Mouse (Mus musculus): ENCODE data around the gene Sfxn3.

The Sfxn3 gene

DNA sequence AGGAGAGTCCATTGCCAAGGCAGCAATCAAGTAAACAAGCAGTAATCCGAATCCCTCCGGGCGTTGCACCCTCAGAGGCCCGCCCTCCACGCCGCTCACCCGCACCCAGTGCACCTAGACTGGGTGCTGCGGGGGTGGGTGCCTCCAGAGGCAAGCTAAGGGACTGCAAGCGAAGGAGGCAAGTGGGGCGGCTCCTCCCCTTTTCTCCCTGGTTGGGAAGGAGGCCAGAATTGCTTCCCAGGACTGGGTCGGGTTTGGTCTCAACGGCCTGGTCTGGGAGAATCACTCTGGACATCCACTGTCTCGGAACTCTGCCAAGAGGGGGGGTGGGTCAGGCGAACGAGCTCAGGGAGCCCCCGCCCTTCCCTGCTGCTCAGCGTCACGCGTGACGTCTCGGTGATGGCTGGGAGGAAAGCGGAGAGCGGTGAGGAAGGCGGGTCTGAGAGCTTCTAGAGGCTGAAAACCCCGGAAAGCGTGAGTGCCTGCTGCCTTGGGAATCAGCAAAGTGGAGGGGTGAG lies at the start of gene Sfxn3:
Gene Sfxn3, plus strand, starts transcription at position 87 of the 518 bp plus-strand sequence.
- DNase-seq, result peak; percentile 95 to 96

DNA sequence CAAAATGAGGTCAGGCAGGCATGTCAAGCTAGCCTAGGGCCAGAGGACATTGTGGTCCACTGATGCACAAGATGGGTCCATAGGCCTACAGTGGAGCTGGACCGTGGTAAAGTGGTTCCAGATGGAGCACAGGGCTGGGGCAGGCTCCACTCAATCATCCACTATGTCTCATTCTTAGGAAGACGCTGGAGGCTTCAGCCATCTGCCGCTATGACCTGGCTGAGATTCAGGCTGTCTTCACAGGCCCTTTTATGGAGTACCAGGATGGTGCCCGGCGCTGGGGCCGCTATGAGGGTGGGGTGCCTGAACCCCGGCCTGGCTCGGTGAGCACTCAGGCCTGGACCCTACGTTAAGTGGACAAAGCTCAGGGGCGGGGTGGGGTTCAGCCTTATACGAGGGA lies 49.5 kb upstream of the Sfxn3 start:
- no peak for DNase-seq

DNA sequence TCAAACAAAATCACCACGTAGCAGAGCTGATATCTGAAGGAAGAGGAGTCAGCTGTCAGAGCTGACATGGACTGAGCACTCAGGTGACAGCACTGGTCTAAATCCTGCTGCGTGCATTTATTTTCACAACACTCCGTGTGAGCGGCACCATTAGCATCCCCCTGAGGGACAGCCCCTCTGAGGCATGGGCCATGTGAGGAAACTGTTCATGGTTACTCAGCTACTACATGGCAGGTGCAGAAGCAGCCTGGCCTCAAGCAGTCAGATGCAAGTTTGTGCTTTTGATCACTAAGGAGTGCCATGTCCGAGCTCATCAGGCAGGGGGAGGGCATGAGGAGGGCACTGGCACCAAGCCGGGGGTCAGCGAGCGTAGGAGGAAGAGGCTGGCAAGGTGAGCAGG lies 47.7 kb upstream of the Sfxn3 start:
- DNase-seq, result no peak

DNA sequence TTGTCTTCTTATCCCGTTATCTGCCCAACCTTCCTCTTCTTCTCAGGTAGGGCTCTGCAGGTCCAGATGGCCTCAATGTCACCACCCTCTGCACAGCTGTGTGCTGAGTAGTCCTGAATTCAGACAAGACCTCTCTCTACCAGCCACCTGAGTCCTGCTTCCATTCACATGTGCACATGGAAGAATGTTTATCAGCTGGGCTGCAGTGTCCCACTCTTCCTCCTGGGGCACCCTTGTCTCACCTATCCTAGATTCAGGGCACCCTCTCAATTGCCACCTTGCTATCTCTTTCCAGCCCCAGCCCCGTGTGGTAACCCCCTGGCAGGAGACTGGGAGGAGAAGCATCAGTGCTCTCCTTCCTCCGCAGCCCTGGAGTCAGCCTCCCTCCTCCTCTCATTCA lies 45.0 kb upstream of the Sfxn3 start:
- peak in 1 of 2 experiments; percentile 50 for DNase-seq

DNA sequence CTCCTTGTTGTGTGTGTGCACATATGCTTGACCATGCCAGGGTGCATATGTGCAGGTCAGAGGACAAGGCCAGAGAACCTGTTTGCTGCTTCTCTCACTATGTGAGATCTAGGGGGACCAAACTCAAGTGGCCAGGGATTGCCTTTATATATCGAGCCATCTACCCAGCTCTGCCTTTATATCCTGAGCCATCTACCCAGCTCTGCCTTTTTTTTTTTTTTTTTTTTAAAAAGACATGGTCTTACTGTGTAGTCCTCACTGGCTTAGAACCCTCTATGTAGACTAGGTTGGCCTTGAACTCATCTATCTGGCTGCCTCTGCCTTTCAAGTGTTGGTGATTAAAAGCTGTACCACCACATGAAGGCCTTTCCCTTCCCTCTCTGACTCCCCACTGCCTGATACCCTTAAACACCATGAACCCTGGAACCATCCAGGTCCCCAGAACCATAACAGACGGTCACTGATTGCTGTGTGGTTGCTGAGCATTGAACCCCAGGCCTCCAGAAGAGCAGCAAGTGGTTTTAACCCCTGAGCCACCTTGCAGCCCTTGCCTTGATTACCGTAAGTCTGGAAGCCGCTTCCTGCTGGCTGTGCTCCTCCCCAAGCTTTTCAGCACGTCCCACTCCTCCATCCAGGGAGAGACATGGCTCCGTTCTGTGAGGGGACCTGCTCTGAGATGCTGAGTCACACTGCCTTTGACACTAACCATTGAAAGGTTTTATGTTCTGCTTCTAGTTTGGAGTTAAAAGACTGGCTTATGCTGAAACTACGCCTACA lies 43.4 kb upstream of the Sfxn3 start:
- DNase-seq, result no peak

DNA sequence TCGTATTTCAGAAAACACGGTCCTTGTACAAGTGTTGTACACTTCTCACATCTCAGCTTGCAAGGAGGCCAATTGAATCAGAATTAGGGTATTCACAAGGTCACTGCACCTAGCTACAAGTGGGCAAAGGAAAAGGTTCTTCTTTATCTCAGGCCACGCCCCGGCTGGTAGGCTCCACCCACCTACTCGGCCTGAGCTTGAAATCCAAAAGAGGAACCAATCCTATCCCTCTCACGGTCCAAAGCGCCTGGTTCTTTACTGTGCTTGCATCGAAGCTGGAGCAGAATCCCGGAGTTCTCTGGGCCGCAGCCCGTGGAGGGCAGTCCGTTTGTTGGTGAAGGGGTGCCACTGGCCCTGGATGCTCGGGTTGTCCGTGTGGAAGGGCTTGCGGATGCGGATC lies 41.9 kb upstream of the Sfxn3 start, which contains the start of gene Twnk:
Gene Twnk, plus strand, starts transcription at position 220 of the 400 bp plus-strand sequence.
- DNase-seq, result peak; percentile 81 to 90

DNA sequence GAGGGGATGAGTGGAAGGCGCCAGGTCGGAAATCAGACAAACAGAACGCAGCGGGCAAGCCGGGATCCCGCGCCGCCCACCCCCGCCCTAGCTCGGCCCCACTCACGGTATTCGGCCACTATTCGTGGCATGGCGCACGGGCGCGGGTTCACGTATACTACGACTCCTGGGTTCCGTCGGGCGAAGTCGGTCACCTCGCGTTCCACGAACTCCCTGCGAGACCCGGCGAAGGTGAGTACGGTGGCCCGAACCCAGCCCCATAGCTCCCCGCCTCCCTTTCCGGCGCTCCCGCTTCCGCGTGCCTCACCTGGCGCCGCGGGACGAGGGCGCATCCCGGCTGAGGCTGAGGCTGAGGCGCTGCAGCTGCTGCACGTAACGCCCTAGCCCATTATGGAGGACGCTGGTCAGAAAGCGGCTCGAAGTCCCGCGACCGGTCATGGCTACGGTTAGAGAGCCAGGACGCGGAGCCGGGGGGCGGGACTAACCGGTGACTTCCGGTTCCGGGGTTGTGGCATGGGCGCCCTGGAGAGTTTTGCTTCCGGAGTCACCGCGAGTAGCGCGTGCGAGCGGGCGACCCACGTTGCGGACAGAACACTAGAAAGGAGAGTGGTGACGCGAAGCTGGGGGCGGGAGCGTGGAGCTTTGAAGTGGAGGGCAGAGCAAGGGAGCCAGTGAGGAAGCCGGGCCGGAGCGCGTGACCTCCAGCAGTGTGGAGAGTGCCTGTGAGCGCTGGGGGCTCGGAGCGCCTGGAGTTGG lies 41.2 kb upstream of the Sfxn3 start, which contains the start of gene Mrpl43:
Gene Mrpl43, minus strand, starts transcription at position 486 of the 756 bp plus-strand sequence.
- DNase-seq, result peak; percentile 97 to 99

DNA sequence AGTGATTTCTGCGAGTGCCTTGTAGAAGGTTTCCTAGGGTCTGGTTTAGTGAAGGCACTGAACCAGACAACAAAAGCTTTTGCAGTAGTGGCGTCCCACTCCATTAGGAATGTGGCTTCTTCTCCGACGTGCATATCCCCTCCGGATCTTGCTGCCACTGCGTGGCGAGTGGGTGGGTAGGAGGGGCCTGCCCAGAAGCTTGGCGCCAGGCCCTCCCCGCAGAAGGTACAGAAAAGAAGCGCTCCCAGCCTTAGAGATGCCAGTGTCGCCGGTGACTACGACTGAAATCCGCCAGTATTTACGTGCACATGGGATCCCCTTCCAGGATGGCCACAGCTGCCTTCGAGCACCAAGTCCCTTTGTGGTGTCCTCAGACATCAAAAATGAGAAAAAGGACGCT lies 40.3 kb upstream of the Sfxn3 start:
- no peak for DNase-seq

DNA sequence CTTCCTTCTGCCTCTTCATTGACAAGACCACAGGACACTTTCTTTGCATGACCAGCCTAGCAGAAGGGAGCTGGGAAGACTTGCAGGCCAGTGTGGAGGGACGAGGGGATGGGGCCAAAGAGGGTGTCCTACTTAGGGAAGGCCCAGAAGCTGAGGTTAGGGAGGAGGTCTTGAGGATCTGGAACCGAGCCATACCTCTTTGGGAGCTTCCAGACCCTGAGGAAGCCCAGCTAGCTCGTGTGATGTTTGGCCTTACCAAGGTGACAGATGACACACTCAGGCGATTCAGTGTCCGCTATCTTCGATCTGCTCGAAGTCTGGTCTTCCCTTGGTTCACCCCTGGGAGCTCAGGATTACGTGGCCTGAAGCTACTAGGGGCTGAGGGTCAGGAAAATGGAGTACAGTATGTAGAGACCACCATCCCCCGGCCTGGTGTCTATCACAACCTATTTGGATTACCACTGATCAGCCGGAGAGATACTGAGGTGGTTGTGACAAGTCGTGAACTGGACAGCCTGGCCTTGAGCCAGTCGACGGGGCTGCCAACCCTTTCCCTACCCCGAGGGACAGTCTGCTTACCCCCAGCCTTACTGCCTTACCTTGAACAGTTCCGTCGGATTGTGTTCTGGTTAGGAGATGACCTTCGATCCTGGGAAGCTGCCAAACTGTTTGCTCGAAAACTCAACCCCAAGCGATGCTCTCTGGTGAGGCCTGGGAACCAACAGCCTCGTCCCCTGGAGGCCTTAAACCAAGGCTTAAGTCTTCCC lies 39.7 kb upstream of the Sfxn3 start:
- peak; percentile 88 to 89 for DNase-seq

DNA sequence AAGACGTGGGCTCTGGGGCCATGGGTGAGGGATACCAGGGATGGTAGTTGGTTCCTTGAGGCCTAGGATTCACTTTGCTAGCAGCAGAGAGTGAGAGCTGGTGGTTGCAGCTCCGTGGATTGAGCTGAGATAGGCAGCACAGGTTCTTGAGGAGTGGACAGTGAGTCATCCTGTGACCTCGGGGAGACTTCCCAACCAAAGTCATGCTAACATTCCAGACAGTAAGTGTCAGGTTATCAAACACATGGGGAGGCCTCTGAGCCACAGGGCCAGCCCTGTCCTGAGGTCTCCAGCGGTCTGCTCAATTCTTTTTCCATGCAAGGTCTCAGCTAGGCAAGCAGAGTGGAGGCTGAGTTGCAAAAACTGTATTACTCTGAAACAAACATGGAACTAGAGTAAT lies 36.7 kb upstream of the Sfxn3 start:
- no peak for DNase-seq

DNA sequence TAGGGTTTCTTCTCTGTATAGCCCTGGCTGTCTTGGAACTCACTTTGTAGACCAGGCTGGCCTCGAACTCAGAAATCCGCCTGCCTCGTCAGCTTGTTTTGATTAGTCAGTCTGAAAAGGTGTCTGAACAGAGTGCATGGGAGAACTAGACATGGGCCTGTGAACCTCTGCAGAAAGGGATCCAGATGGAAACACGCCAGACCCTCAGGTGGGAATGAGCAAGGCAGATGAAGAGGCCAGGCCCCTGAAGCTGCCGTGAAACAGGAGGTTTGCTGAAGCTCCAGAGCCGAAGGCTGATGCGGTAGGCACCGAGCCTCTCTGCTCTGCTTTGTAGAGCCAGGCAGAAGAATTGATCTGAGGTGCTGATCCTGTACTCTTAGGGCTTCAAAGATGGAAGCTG lies 35.1 kb upstream of the Sfxn3 start:
- DNase-seq, result no peak

DNA sequence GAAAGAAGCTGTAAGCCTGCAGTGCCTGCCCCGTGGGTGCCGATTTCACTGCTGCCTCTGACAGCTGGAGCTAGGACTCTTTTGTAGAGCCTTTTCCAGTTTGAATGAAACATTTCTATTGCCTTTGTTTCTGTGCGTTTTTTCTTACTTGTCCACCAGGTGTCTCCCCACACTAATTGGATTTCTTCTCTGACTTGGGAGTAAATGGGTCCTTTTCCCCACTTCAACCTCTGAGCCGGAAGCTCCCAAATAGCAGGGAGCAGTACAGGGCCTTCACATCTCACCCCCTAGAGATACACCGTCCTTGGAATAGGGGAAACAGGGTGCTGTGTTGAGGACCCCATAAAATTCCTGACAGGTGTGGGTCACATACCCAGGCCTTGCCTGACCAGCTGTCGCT lies 34.7 kb upstream of the Sfxn3 start:
- DNase-seq, result peak; percentile 43 to 50

DNA sequence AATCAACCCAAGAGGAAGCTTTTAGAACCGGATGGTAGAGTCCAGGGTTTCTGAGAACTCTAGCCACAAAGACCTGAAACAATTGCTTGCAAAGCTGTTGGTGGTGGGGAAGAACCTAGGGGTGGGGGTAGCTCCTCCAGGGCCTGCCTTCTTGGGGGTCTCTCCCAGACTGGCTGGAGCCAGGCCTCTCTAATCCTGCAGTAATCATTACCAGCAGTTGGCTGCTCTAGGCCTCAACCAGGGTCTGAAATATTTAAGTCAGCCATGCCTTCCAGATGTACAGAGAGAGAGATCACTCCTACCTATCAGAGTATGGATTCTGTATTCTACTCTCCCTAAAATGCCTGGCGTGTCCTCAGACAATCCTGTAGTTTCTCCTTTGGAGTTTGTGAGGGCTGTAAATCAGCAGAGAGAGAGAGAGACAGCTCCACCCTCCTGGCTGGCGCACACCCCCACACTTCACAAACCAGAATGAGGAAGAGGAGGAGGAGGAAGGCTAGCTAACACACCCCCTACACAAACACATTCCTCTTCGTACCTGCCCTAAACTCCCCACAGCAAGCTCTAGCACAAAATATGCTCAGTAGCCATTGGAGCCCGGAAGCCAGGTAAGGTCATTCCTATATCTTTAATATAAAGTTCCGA lies 33.6 kb upstream of the Sfxn3 start:
- DNase-seq, result no peak

DNA sequence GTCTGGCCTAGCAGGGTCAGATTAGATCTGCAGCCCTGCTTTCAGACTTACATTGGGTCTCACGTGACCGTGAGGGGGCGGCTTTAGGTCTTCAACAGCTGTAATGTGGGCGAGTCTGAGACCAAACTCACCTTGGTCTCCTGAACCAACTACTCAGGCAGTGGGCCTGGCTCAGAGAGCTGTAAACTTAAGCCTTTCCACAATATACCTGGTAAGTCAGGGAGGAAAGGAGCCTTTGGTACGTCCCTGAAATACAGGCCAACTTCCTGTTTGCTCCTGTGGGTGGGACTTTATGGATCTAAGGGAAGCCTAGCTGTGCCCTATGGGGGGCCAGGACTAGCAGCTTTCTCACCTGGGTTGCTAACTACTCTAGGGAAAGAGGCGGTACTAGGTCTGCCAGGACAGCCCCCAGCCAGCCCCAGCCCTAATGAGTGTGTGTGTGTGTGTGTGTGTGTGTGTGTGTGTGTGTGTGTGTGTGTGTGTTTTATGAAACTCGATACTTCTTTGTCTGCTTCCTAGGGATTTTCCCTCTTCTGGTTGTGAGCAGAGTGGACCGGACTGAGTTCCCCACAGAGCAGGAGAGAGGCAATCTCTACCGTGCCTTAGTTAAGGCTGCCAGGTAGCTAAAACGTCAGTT lies 32.9 kb upstream of the Sfxn3 start, which contains the start of gene Lzts2:
Gene Lzts2, plus strand, starts transcription at position 80 of the 637 bp plus-strand sequence.
- DNase-seq, result peak in 1 of 2 experiments; percentile 45

DNA sequence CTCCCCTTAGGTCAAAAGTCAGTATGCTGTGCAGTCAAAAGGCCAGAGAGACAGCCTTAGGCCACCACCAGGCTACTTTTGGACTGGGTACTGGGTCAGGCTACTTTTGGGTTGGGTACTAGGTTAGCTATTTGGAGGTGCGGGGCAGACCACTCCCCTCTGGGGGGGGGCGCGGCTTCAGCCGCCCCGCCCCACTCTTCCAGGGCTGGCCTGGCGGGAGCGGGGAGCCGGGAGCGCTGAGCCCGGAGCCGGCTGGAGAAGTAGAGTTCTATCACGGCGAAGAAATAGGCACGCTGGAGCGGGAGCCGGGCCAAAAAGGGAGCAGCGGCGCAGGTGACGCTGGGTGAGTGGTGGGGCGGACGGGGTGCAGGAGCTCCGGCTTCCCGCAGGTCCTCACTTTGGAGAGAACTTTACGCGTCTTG lies 32.3 kb upstream of the Sfxn3 start:
- DNase-seq, result peak; percentile 86 to 90

DNA sequence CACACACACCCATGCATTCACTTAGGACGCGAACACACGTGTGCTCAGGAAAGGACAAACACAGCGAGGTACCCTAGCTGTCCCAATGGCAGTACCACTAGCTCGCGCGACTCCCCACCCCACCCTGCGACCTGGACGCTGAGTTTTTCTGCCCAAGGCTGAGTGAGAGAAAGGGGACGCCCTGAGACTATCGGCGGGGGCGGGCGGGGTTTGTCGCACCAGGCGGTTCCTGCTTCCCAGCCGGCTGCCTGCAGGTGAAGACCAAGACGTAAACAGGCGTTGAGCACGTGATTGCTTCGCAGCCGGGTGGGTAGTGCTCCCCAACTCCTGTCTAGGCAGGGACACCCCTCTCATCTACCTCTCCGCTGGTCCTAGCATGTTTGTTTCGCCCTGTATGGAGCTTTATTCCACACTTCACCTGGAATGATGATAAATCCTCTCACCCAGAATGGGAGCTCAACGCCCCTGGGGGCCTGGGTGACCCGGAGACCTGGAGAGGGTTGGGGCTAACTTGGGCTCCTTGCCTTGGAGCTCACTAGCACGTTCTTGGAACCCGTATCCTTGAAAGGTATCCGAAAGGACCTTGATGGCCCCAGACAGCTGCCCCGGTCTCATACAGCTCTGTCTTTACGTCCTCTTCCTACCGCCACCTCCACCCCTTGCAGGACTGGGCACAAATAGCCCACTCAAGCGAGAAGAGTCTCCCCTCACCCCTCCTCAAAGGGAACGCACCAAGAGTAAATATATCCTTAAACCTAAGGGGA lies 31.6 kb upstream of the Sfxn3 start:
- peak; percentile 78 to 82 for DNase-seq

DNA sequence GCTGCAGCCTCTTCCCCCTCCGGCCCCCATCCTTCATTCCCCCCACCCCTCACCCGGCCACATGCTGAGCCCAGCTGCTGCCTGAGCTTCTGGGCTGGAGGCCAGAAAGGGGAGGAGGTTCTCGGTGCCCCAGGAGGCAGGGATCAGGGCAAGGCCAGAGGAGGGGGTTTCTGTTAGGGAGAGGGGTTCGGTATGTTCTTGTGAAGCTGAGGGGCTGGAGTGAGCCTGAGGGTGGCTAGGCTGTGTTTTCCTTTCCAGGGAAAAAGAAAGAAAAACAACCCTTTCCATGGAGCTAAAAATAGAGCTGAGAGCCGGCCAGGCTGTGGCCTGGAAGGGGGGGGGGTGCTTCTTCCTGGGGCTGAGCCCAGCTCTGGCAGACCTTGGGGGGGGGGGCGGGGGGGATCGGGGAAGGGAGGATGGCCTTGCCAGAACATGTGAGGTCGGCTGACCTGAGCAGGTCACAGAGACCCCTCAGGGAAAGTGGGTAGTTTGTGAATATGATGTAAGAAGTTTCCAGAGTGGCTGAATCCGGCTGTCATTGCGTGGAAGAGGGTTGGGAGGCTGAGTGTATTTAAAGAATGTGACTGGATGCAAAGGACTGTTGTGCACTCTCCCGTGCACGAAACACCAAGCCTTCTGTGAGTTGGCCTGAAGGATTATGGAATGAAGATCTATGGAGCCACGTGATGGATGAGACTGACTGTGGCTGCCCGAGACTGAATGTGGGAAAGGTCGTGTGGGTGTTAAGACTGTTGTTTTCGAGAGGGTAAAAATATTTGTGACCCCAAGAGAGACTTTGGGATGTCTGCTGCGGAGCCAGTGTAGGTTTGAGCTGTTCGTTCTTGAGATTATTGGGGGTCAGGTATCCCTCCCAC lies 30.7 kb upstream of the Sfxn3 start:
- DNase-seq, result peak; percentile 94

DNA sequence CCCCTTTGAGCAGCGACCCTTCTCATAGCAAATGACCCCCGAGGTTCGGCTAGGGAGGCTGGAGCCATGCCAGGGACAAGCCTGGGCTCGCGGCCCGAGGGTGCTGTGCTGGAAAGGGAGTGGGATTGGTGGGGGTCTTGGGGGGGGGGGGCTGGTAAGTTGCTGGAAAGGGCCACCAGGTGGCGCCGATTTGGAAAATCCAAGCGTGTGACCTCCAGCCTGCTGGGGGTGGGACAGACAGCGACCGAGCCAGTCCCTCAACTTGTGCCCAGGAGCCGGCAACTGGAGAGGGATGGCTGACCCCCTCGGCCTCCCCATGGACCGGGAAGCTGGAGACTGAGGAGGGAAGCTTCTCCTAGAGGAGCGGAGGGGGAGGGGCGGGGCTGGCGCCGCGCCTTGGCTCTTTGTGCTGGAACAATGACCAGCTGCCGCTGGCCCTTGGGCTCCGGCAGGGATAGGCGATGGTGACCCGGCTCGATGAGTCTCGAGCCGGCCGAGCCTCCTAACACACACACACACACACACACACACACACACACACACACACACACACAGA lies 30.0 kb upstream of the Sfxn3 start:
- peak; percentile 90 to 94 for DNase-seq

DNA sequence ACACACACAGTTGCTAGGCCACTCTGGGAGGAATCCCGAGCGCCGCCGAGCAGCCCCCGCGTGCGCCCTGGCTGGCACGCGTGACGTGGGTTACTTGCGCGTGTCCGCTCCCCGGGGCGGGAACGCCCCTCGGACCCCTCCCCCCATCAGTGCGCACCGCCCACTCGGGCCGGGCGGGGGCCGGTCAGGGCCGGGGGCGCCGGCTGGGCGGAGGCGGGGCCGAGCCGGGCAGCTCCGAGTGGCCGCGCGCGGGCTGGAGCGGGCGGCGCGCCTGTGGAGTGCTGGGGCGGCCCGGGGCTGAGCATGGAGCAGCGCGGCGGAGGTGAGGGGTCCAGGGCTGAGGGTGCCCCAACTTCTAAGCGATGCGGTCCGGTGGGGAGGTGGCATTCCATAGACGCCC lies 29.4 kb upstream of the Sfxn3 start:
- DNase-seq, result peak; percentile 88 to 92

Data from kidney, postnatal 36 days (tissue).